Mouse (Mus musculus) G1E (cell line): ENCODE measurements around the gene Ovch2. TPM values are rescaled to one million over a fixed set of nuclear protein-coding genes. Genes with fewer than 3 reads are reported as not detected.

ENCODE experiments used
- ATAC-seq: 2 replicates; pipeline ENCODE4 v1.8.0; 2016; ENCODE audit warnings: mild to moderate bottlenecking; ENCODE audit not compliant: insufficient number of reproducible peaks, poor library complexity, low FRiP score, severe bottlenecking; ENCODE audit errors: extremely low read depth
- DNase-seq: peaks from one replicate; pipeline ENCODE4 v3.0.0; 2012; ENCODE audit warnings: low spot score
- H3K27me3 ChIP-seq: 2 replicates; pipeline ENCODE4 v1.6.1; 2012; ENCODE audit warnings: mild to moderate bottlenecking, low read length, inconsistent platforms; ENCODE audit not compliant: insufficient read depth
- H3K36me3 ChIP-seq: replicated peaks from 2 replicates; pipeline ENCODE3; 2012; ENCODE audit warnings: mild to moderate bottlenecking, inconsistent platforms
- H3K4me1 ChIP-seq: 2 replicates; pipeline ENCODE4 v1.6.1; 2012; ENCODE audit warnings: low read depth, low read length, inconsistent platforms, mixed read lengths; ENCODE audit not compliant: insufficient read depth
- H3K4me3 ChIP-seq: 2 replicates; pipeline ENCODE4 v1.5.1; 2012; ENCODE audit warnings: low read depth, mild to moderate bottlenecking, inconsistent platforms, low read length, moderate library complexity, mixed read lengths
- H3K9me3 ChIP-seq: replicated peaks from 2 replicates; pipeline ENCODE4 v1.6.1; 2012; ENCODE audit warnings: inconsistent platforms
- CTCF ChIP-seq: IDR thresholded peaks from 2 replicates; pipeline ENCODE4 v1.5.1; 2012; ENCODE audit warnings: low read depth, low read length, inconsistent platforms, mixed read lengths
- GATA1 ChIP-seq: IDR thresholded peaks from 2 replicates; pipeline ENCODE4 v1.6.1; 2012; ENCODE audit warnings: borderline replicate concordance, low read length, inconsistent platforms, mixed read lengths
- GATA2 ChIP-seq: IDR thresholded peaks from 2 replicates; pipeline ENCODE4 v1.6.1; 2012; ENCODE audit warnings: low read depth, low read length, inconsistent platforms, borderline replicate concordance
- POLR2AphosphoS5 ChIP-seq: IDR thresholded peaks from 2 replicates; pipeline ENCODE4 v1.6.1; 2012; ENCODE audit warnings: low read depth, low read length, inconsistent platforms; ENCODE audit not compliant: insufficient replicate concordance
- TAL1 ChIP-seq: conservative IDR thresholded peaks from 2 replicates; pipeline ENCODE4 v1.6.1; 2012; ENCODE audit warnings: low read depth, low read length, inconsistent platforms, mixed read lengths
- polyA plus RNA-seq: library from polyadenylated mRNA; stranded (reverse); fragments of >175 nt; gene quantifications from 2 replicates; pipeline ENCODE4 v1.2.3, GENCODE M21; 2012
- total RNA-seq, 2 experiments: library from RNA; stranded (forward) in 1 of 2; stranded (reverse) in 1 of 2; fragments of 200-1000 nt in 1 of 2; fragments of >200 nt in 1 of 2; fragmentation: Nextera tagmentation in 1 of 2; gene quantifications; 2 replicates each; pipeline ENCODE4 v1.2.3; 2014 to 2017

Ovch2 gene
- total and polyA plus RNA-seq, 3 experiments, result not detected

- H3K4me1 ChIP-seq, result no peaks in the 10 kb centered on the region
- no peaks in the 10 kb centered on the region for H3K27me3 ChIP-seq
- H3K36me3 ChIP-seq, result no peaks in the 10 kb centered on the region
- H3K4me3 ChIP-seq, result no peak overlapping the region
- TF ChIP-seq GATA2 (no peak), POLR2AphosphoS5 (no peak), CTCF (no peak), TAL1 (no peak), GATA1 (no peak)
- DNase-seq (no peak), ATAC-seq (no peak)
- H3K9me3 ChIP-seq, result peaks cover 78% of the 10 kb centered on the region
Observed at GRCm38 (mm10) chr7:107747476-107747875, 53.5 kb downstream of the Ovch2 start.

- H3K36me3 ChIP-seq, result no peaks in the 10 kb centered on the region
- peaks cover 74% of the 10 kb centered on the region for H3K9me3 ChIP-seq
- H3K27me3 ChIP-seq, result no peaks in the 10 kb centered on the region
- ATAC-seq (no peak), DNase-seq (no peak)
- TF ChIP-seq GATA2, result no peak
- TF ChIP-seq CTCF, result no peak
- no peak for TF ChIP-seq GATA1
- TF ChIP-seq POLR2AphosphoS5, result no peak
- TF ChIP-seq TAL1, result no peak
- H3K4me3 ChIP-seq, result no peak overlapping the region
- H3K4me1 ChIP-seq, result no peaks in the 10 kb centered on the region
Observed at GRCm38 (mm10) chr7:107746036-107746435, 55.0 kb downstream of the Ovch2 start.

- Histone ChIP-seq H3K9me3 (peaks cover 71% of the 10 kb centered on the region), H3K27me3 (no peaks in the 10 kb centered on the region), H3K36me3 (no peaks in the 10 kb centered on the region), H3K4me1 (no peaks in the 10 kb centered on the region), H3K4me3 (no peak overlapping the region)
- no peak for TF ChIP-seq GATA2
- TF ChIP-seq CTCF, result no peak
- TF ChIP-seq GATA1, result no peak
- no peak for TF ChIP-seq POLR2AphosphoS5
- no peak for TF ChIP-seq TAL1
- DNase-seq (no peak), ATAC-seq (no peak)
Observed at GRCm38 (mm10) chr7:107745111-107745510, 55.9 kb downstream of the Ovch2 start.

- ATAC-seq (no peak), DNase-seq (no peak)
- Histone ChIP-seq H3K4me1 (no peaks in the 10 kb centered on the region), H3K4me3 (no peak overlapping the region), H3K27me3 (no peaks in the 10 kb centered on the region), H3K9me3 (peaks cover 65% of the 10 kb centered on the region), H3K36me3 (no peaks in the 10 kb centered on the region)
- no peak for TF ChIP-seq TAL1
- TF ChIP-seq GATA2, result no peak
- no peak for TF ChIP-seq POLR2AphosphoS5
- no peak for TF ChIP-seq CTCF
- no peak for TF ChIP-seq GATA1
Observed at GRCm38 (mm10) chr7:107744454-107744853, 56.6 kb downstream of the Ovch2 start.

GRCm38 (mm10) chr7:107742963-107743465 lies 58.0 kb downstream of the Ovch2 start:
- ATAC-seq, result no peak
- no peaks in the 10 kb centered on the region for H3K36me3 ChIP-seq
- no peak for TF ChIP-seq POLR2AphosphoS5
- no peak for TF ChIP-seq CTCF
- TF ChIP-seq GATA1, result no peak
- TF ChIP-seq GATA2, result no peak
- no peak for TF ChIP-seq TAL1

GRCm38 (mm10) chr7:107738726-107739125 lies 62.3 kb downstream of the Ovch2 start:
- no peak overlapping the region for H3K4me3 ChIP-seq
- peaks cover 29% of the 10 kb centered on the region for H3K9me3 ChIP-seq
- no peaks in the 10 kb centered on the region for H3K36me3 ChIP-seq
- TF ChIP-seq GATA2 (no peak), GATA1 (no peak), POLR2AphosphoS5 (no peak), CTCF (no peak)
- no peak for DNase-seq
- H3K4me1 ChIP-seq, result no peaks in the 10 kb centered on the region
- ATAC-seq, result no peak
- no peaks in the 10 kb centered on the region for H3K27me3 ChIP-seq

More at GRCm38 (mm10) chr7:107742963-107743465, 58.0 kb downstream of the Ovch2 start:
- Histone ChIP-seq H3K4me1 (no peaks in the 10 kb centered on the region), H3K27me3 (no peaks in the 10 kb centered on the region), H3K4me3 (no peak overlapping the region), H3K9me3 (peaks cover 57% of the 10 kb centered on the region)
- DNase-seq, result no peak
